In genomic region chr2:25500071-25500575, GRCm38 (mm10) we compare ENCODE assay signal across 8 mouse cellular contexts. TPM values are rescaled to one million over a fixed set of nuclear protein-coding genes. Genes with fewer than 3 reads are reported as not detected.
DNase-seq lines count a peak whose midpoint lies in the region; ATAC-seq and TF ChIP-seq lines count a peak whose summit lies in the region.

No protein-coding gene starts in this region.

- H3K4me2 ChIP-seq in embryonic facial prominence, embryonic 11.5 days (ENCODE audit: low read depth, low read length), result peak overlapping the region; percentile 41
- peak overlapping the region; percentile 67 for H3K4me2 ChIP-seq in hindbrain, embryonic 15.5 days
- peak overlapping the region; percentile 49 for H3K4me2 ChIP-seq in midbrain, embryonic 11.5 days

- H3K27ac ChIP-seq in left cerebral cortex, adult 2 months, result peak overlapping the region; percentile 82
- no peak overlapping the region for H3K27ac ChIP-seq in embryonic facial prominence, embryonic 11.5 days (replicated peaks; ENCODE audit: low read depth, low read length)
- H3K27ac ChIP-seq in hindbrain, embryonic 15.5 days (replicated peaks), result peak overlapping the region; percentile 69
- no peak overlapping the region for H3K27ac ChIP-seq in midbrain, embryonic 11.5 days (ENCODE audit: low read depth, low read length)

- no peaks in the 10 kb centered on the region for H3K9me3 ChIP-seq in embryonic facial prominence, embryonic 11.5 days (replicated peaks; ENCODE audit: control insufficient read depth, low read length)
- H3K9me3 ChIP-seq in hindbrain, embryonic 15.5 days, result no peaks in the 10 kb centered on the region
- H3K9me3 ChIP-seq in midbrain, embryonic 11.5 days (ENCODE audit: control insufficient read depth, low read length), result no peaks in the 10 kb centered on the region

- no peak for TF ChIP-seq CTCF in left cerebral cortex, adult 2 months (IDR thresholded peaks at IDR 0.05)

- peak overlapping the region; percentile 76 for H3K4me3 ChIP-seq in left cerebral cortex, adult 2 months
- peak overlapping the region; percentile 89 for H3K4me3 ChIP-seq in embryonic facial prominence, embryonic 11.5 days (ENCODE audit: low read depth, low read length)
- peak overlapping the region; percentile 89 for H3K4me3 ChIP-seq in hindbrain, embryonic 15.5 days
- H3K4me3 ChIP-seq in midbrain, embryonic 11.5 days (ENCODE audit: low read depth, low read length), result peak overlapping the region; percentile 79

- WGBS in embryonic facial prominence, embryonic 11.5 days, result 64% methylated on average over 6 of the region's 6 CpGs
- 76% methylated on average over 6 of the region's 6 CpGs for WGBS in hindbrain, embryonic 15.5 days
- 66% methylated on average over 6 of the region's 6 CpGs for WGBS in midbrain, embryonic 11.5 days

- H3K36me3 ChIP-seq in embryonic facial prominence, embryonic 11.5 days (replicated peaks; ENCODE audit: control insufficient read depth, insufficient read depth, low read depth, low read length), result no peaks in the 10 kb centered on the region; the same call in 1 of the 2 replicates
- H3K36me3 ChIP-seq in hindbrain, embryonic 15.5 days, result peaks cover 13% of the 10 kb centered on the region; the same call in 1 of the 2 replicates
- H3K36me3 ChIP-seq in midbrain, embryonic 11.5 days (ENCODE audit: control insufficient read depth, insufficient read depth, low read length), result no peaks in the 10 kb centered on the region

- peaks cover 5% of the 10 kb centered on the region for H3K4me1 ChIP-seq in embryonic facial prominence, embryonic 11.5 days (ENCODE audit: control insufficient read depth, insufficient read depth, low read length)
- H3K4me1 ChIP-seq in hindbrain, embryonic 15.5 days (replicated peaks), result peaks cover 20% of the 10 kb centered on the region
- peaks cover 8% of the 10 kb centered on the region for H3K4me1 ChIP-seq in midbrain, embryonic 11.5 days (ENCODE audit: control insufficient read depth, insufficient read depth, low read length)

- no peaks in the 10 kb centered on the region for H3K27me3 ChIP-seq in embryonic facial prominence, embryonic 11.5 days (ENCODE audit: control insufficient read depth, insufficient read depth, low read length)
- H3K27me3 ChIP-seq in hindbrain, embryonic 15.5 days, result no peaks in the 10 kb centered on the region
- H3K27me3 ChIP-seq in midbrain, embryonic 11.5 days (ENCODE audit: control insufficient read depth, insufficient read depth, low read length), result no peaks in the 10 kb centered on the region

- intact Hi-C loops in left cerebral cortex, adult 2 months (cut with DNase I), result loop anchor here (2.0 kb wide), 2 partner anchors 39 to 71 kb away; partner anchors contain the start of genes Abca2 and Paxx
- intact Hi-C loops in left cerebral cortex, postnatal 10 days (cut with DNase I), result no loop called here

- H3K9ac ChIP-seq in embryonic facial prominence, embryonic 11.5 days (replicated peaks; ENCODE audit: low read length), result peak overlapping the region; percentile 94
- peak overlapping the region; percentile 43 for H3K9ac ChIP-seq in hindbrain, embryonic 15.5 days
- H3K9ac ChIP-seq in midbrain, embryonic 11.5 days (ENCODE audit: low read length), result peak overlapping the region; percentile 58

- DNase-seq in left cerebral cortex, adult 2 months (ENCODE audit: extremely low spot score in 1 of 2, low spot score in 2 of 2), result no peak
- DNase-seq in left cerebral cortex, adult 11 months (ENCODE audit: low spot score), result no peak
- DNase-seq in embryonic facial prominence, embryonic 11.5 days (ENCODE audit: low spot score), result no peak
- DNase-seq in midbrain, embryonic 11.5 days (ENCODE audit: low spot score, missing footprints), result no peak
- DNase-seq in frontal cortex, adult 2 months (ENCODE audit: extremely low spot score in 1 of 2, low spot score in 1 of 2), result no peak
- no peak for DNase-seq in gastrocnemius, adult 8-10 months (ENCODE audit: low spot score in 2 of 2)
- no peak for DNase-seq in left cerebral cortex, postnatal 10 days (ENCODE audit: extremely low spot score in 1 of 2, low spot score in 2 of 2)

- peak; percentile 14 for ATAC-seq in embryonic facial prominence, embryonic 11.5 days (replicated peaks; ENCODE audit: insufficient number of reproducible peaks, low FRiP score, low TSS enrichment, low read depth)
- peak; percentile 25 for ATAC-seq in hindbrain, embryonic 15.5 days (ENCODE audit: low FRiP score, low read depth)
- ATAC-seq in midbrain, embryonic 11.5 days (ENCODE audit: low FRiP score), result peak; percentile 49

RNA-seq across cellular contexts. Expression of gene Fbxw5, which starts 0.4 kb away (rescaled TPM):
- total RNA-seq in left cerebral cortex, adult 2 months (2021), result 100 to 1,000 TPM; 120 to 122 TPM
- 51.1 and 56.4 TPM in 2 replicates for polyA plus RNA-seq in embryonic facial prominence, embryonic 11.5 days (2014; fragmentation: Nextera tagmentation; extraction: Ambion mirVana)
- polyA plus RNA-seq in hindbrain, embryonic 15.5 days (2015; fragmentation: Nextera tagmentation; extraction: Ambion mirVana), result 120 and 143 TPM in 2 replicates
- polyA plus RNA-seq in midbrain, embryonic 11.5 days (2014; fragmentation: Nextera tagmentation; extraction: Ambion mirVana), result 65.9 and 66.4 TPM in 2 replicates
- 64.7 and 72.3 TPM in 2 replicates for polyA plus RNA-seq in frontal cortex, adult 2 months (2012; rRNA removed)
- 100 to 1,000 TPM in 1 of 4 experiments, 10 to 100 TPM in 3; 83.3 to 100 (median 89.7) TPM for total RNA-seq in gastrocnemius, adult 8-10 months (2022)
- 100 to 1,000 TPM; 127 TPM for total RNA-seq in left cerebral cortex, postnatal 10 days (2021)

RNA-seq across cellular contexts. Expression of gene C8g, which starts 1.4 kb away (rescaled TPM):
- total RNA-seq in left cerebral cortex, adult 2 months (2021), result 1 to 10 TPM; 1.4 to 1.5 TPM
- 3.8 and 4.3 TPM in 2 replicates for polyA plus RNA-seq in embryonic facial prominence, embryonic 11.5 days (2014; fragmentation: Nextera tagmentation; extraction: Ambion mirVana)
- 5.8 and 6.1 TPM in 2 replicates for polyA plus RNA-seq in hindbrain, embryonic 15.5 days (2015; fragmentation: Nextera tagmentation; extraction: Ambion mirVana)
- polyA plus RNA-seq in midbrain, embryonic 11.5 days (2014; fragmentation: Nextera tagmentation; extraction: Ambion mirVana), result 3.6 TPM in 2 replicates
- 2.5 and 2.8 TPM in 2 replicates for polyA plus RNA-seq in frontal cortex, adult 2 months (2012; rRNA removed)
- 1 to 10 TPM; 1.0 to 1.8 (median 1.6) TPM for total RNA-seq in gastrocnemius, adult 8-10 months (2022)
- total RNA-seq in left cerebral cortex, postnatal 10 days (2021), result 1 to 10 TPM; 1.2 to 2.3 TPM

RNA-seq across cellular contexts. Expression of gene Lcn12, which starts 6.4 kb away (rescaled TPM):
- total RNA-seq in left cerebral cortex, adult 2 months (2021), result not detected
- polyA plus RNA-seq in embryonic facial prominence, embryonic 11.5 days (2014; fragmentation: Nextera tagmentation; extraction: Ambion mirVana), result not detected in 2 replicates
- not detected in 2 replicates for polyA plus RNA-seq in hindbrain, embryonic 15.5 days (2015; fragmentation: Nextera tagmentation; extraction: Ambion mirVana)
- polyA plus RNA-seq in midbrain, embryonic 11.5 days (2014; fragmentation: Nextera tagmentation; extraction: Ambion mirVana), result not detected in 2 replicates
- not detected in 2 replicates for polyA plus RNA-seq in frontal cortex, adult 2 months (2012; rRNA removed)
- not detected for total RNA-seq in gastrocnemius, adult 8-10 months (2022)
- total RNA-seq in left cerebral cortex, postnatal 10 days (2021), result not detected

RNA-seq across cellular contexts. Expression of gene Ptgds, which starts 30.3 kb away (rescaled TPM):
- 1,000 to 10,000 TPM; 1,632 to 2,529 TPM for total RNA-seq in left cerebral cortex, adult 2 months (2021)
- 0.26 and 0.28 TPM in 2 replicates for polyA plus RNA-seq in embryonic facial prominence, embryonic 11.5 days (2014; fragmentation: Nextera tagmentation; extraction: Ambion mirVana)
- polyA plus RNA-seq in hindbrain, embryonic 15.5 days (2015; fragmentation: Nextera tagmentation; extraction: Ambion mirVana), result 647 and 983 TPM in 2 replicates
- 0.26 TPM in 1 of 2 replicates, not detected in the other for polyA plus RNA-seq in midbrain, embryonic 11.5 days (2014; fragmentation: Nextera tagmentation; extraction: Ambion mirVana)
- 2,136 and 2,926 TPM in 2 replicates for polyA plus RNA-seq in frontal cortex, adult 2 months (2012; rRNA removed)
- not detected for total RNA-seq in gastrocnemius, adult 8-10 months (2022)
- 1,000 to 10,000 TPM; 1,004 to 1,053 TPM for total RNA-seq in left cerebral cortex, postnatal 10 days (2021)

RNA-seq across cellular contexts. Expression of gene Paxx, which starts 39.2 kb away (rescaled TPM):
- 10 to 100 TPM; 65.9 to 75.3 TPM for total RNA-seq in left cerebral cortex, adult 2 months (2021)
- polyA plus RNA-seq in embryonic facial prominence, embryonic 11.5 days (2014; fragmentation: Nextera tagmentation; extraction: Ambion mirVana), result 12.4 and 14.3 TPM in 2 replicates
- polyA plus RNA-seq in hindbrain, embryonic 15.5 days (2015; fragmentation: Nextera tagmentation; extraction: Ambion mirVana), result 109 and 119 TPM in 2 replicates
- polyA plus RNA-seq in midbrain, embryonic 11.5 days (2014; fragmentation: Nextera tagmentation; extraction: Ambion mirVana), result 21.9 and 23.2 TPM in 2 replicates
- polyA plus RNA-seq in frontal cortex, adult 2 months (2012; rRNA removed), result 110 and 114 TPM in 2 replicates
- total RNA-seq in gastrocnemius, adult 8-10 months (2022), result 10 to 100 TPM; 11.2 to 15.0 (median 14.9) TPM
- 10 to 100 TPM; 72.0 to 79.5 TPM for total RNA-seq in left cerebral cortex, postnatal 10 days (2021)

Comparison
In these comparisons a context has a peak if more than half of its experiments do, and no peak if none do; other contexts are left out.
1. H3K27ac ChIP-seq: peak in left cerebral cortex, adult 2 months (single experiment) and hindbrain, embryonic 15.5 days (single experiment); none in embryonic facial prominence, embryonic 11.5 days (single experiment) and midbrain, embryonic 11.5 days (single experiment).
2. H3K9ac ChIP-seq: peak in every context shown above with its lines; median percentile 94 in embryonic facial prominence, embryonic 11.5 days; 58 in midbrain, embryonic 11.5 days; 43 in hindbrain, embryonic 15.5 days.
3. Peak in every context shown above with its lines, with median percentiles within 50 percentile points of each other: H3K4me3 ChIP-seq, ATAC-seq and H3K4me2 ChIP-seq.